Mouse (Mus musculus): ENCODE data around the gene Ces2f.

DNA sequence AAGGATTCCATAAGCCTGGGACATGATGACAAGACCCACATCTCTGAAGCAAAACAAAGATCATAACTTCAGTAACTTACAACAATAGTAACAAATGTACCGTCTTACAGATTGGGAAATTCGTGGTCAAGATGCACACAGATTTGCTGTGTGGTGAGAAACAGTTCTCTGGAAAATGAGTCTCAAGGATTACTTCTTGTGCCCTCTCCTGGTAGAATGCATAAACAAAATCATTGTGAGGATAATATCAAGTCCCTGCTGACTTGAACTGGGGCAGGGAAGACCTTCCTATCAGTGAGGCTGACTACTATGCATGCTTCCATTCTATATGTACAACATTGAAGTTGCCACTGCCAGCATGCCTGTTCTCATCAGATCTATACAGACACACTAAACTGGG lies 45.4 kb upstream of the Ces2f start:
- TF ChIP-seq CTCF (conservative IDR thresholded peaks at IDR 0.05; ENCODE audit: low read length) (no peak), POU5F1 (IDR thresholded peaks at IDR 0.05; ENCODE audit: borderline replicate concordance, low read length) (no peak)

All from E14TG2a.4 (cell line).